Mouse (Mus musculus) E14TG2a.4 (cell line): ENCODE data around the gene Gtf2h5.

Experiments
- CTCF ChIP-seq: conservative IDR thresholded peaks from 2 replicates; pipeline ENCODE4 v1.5.1; 2014; ENCODE audit warnings: low read length
- NANOG ChIP-seq: IDR thresholded peaks from 2 replicates; pipeline ENCODE4 v1.6.1; 2014; ENCODE audit warnings: borderline replicate concordance, low read length, mixed read lengths

GRCm38 (mm10) chr17:6052801-6053200, 26.8 kb upstream of the Gtf2h5 start:
- TF ChIP-seq CTCF: no peak
- no peak for TF ChIP-seq NANOG
